Mouse (Mus musculus): ENCODE measurements around the gene Hsdl1.

DNA sequence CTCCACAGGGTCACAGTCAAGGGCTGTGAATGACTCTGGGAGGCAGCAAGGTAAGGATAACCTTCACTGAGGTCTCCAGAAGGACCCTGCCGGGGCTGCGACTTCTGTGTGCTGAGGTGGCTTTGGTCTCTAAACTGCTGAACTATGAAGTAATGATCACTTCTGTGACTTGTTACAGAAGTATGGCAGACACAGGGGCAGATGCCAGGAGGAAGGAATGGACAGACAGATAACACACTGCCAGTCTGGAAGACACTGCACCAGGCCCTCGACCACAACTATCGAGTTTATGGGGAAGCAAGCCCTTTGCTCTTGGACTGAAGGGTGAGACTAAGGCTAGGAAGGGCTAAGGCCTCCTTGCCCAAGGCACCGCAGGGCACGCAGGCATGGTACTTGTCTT lies 3.8 kb downstream of the Hsdl1 start:
- TF ChIP-seq CTCF (IDR thresholded peaks at IDR 0.05; ENCODE audit: low read depth) (no peak), EP300 (IDR thresholded peaks at IDR 0.05; ENCODE audit: low read depth) (no peak)

All from liver, embryonic 14.5 days (tissue).